Mouse (Mus musculus): ENCODE data around the gene Vcpkmt. TPM values are rescaled to one million over a fixed set of nuclear protein-coding genes. Genes with fewer than 3 reads are reported as not detected.

The Vcpkmt gene
- polyA plus RNA-seq, 1 experiment from 2014 or later, result 25.6 TPM

GRCm38 (mm10) chr12:69582216-69582612 lies 614 bp downstream of the Vcpkmt start:
- TF ChIP-seq EP300 (IDR thresholded peaks at IDR 0.05) (no peak), CTCF (IDR thresholded peaks at IDR 0.05) (no peak)
- peaks cover 14% of the 10 kb centered on the region; the same call in 1 of the 2 replicates for H3K36me3 ChIP-seq (ENCODE audit: insufficient read depth, low read length)
- peak overlapping the region; percentile 61 for H3K9ac ChIP-seq (replicated peaks; ENCODE audit: low read depth)
- ATAC-seq (no peak), DNase-seq (ENCODE audit: low spot score) (no peak)
- no peaks in the 10 kb centered on the region for H3K9me3 ChIP-seq (ENCODE audit: low read length)
- H3K4me1 ChIP-seq (ENCODE audit: insufficient read depth, low read depth, low read length), result no peaks in the 10 kb centered on the region
- 16% methylated on average over 9 of the region's 9 CpGs for WGBS
- no peak overlapping the region for H3K27ac ChIP-seq (ENCODE audit: low read length)
- H3K4me2 ChIP-seq (replicated peaks; ENCODE audit: low read depth, low read length), result peak overlapping the region; percentile 88
- H3K27me3 ChIP-seq (replicated peaks; ENCODE audit: insufficient read depth, low read length), result no peaks in the 10 kb centered on the region
- peak overlapping the region; percentile 78 for H3K4me3 ChIP-seq (ENCODE audit: low read depth, low read length)

- Histone ChIP-seq H3K4me2 (replicated peaks; ENCODE audit: low read depth, low read length) (no peak overlapping the region), H3K27me3 (replicated peaks; ENCODE audit: insufficient read depth, low read length) (no peaks in the 10 kb centered on the region), H3K36me3 (ENCODE audit: insufficient read depth, low read length) (no peaks in the 10 kb centered on the region; the same call in 1 of the 2 replicates), H3K4me1 (ENCODE audit: insufficient read depth, low read depth, low read length) (no peaks in the 10 kb centered on the region), H3K4me3 (ENCODE audit: low read depth, low read length) (no peak overlapping the region), H3K27ac (ENCODE audit: low read length) (no peak overlapping the region), H3K9me3 (ENCODE audit: low read length) (no peaks in the 10 kb centered on the region), H3K9ac (replicated peaks; ENCODE audit: low read depth) (no peak overlapping the region)
- DNase-seq (ENCODE audit: low spot score), result no peak
- no peak for ATAC-seq
- no peak for TF ChIP-seq CTCF (IDR thresholded peaks at IDR 0.05)
- no peak for TF ChIP-seq EP300 (IDR thresholded peaks at IDR 0.05)
- WGBS, result 88% methylated on average over 5 of the region's 5 CpGs
Measured at GRCm38 (mm10) chr12:69579623-69580022, 3.2 kb downstream of the Vcpkmt start.

- Histone ChIP-seq H3K4me2 (replicated peaks; ENCODE audit: low read depth, low read length) (no peak overlapping the region), H3K4me3 (ENCODE audit: low read depth, low read length) (no peak overlapping the region), H3K27ac (ENCODE audit: low read length) (peak overlapping the region; percentile 22; the same call in 1 of the 2 replicates), H3K9me3 (ENCODE audit: low read length) (no peaks in the 10 kb centered on the region), H3K36me3 (ENCODE audit: insufficient read depth, low read length) (no peaks in the 10 kb centered on the region; the same call in 1 of the 2 replicates), H3K27me3 (replicated peaks; ENCODE audit: insufficient read depth, low read length) (no peaks in the 10 kb centered on the region), H3K4me1 (ENCODE audit: insufficient read depth, low read depth, low read length) (peaks cover 5% of the 10 kb centered on the region), H3K9ac (replicated peaks; ENCODE audit: low read depth) (no peak overlapping the region)
- 75% methylated on average over 9 of the region's 9 CpGs for WGBS
- ATAC-seq (peak; percentile 44), DNase-seq (ENCODE audit: low spot score) (peak; percentile 20)
- TF ChIP-seq EP300 (IDR thresholded peaks at IDR 0.05) (no peak), CTCF (IDR thresholded peaks at IDR 0.05) (no peak)
Measured at GRCm38 (mm10) chr12:69576120-69576627, 6.7 kb downstream of the Vcpkmt start.

- Histone ChIP-seq H3K27ac (ENCODE audit: low read length) (peak overlapping the region; percentile 79), H3K4me3 (ENCODE audit: low read depth, low read length) (peak overlapping the region; percentile 31), H3K4me1 (ENCODE audit: insufficient read depth, low read depth, low read length) (peaks cover 5% of the 10 kb centered on the region), H3K4me2 (replicated peaks; ENCODE audit: low read depth, low read length) (peak overlapping the region; percentile 44), H3K27me3 (replicated peaks; ENCODE audit: insufficient read depth, low read length) (no peaks in the 10 kb centered on the region), H3K9ac (replicated peaks; ENCODE audit: low read depth) (no peak overlapping the region), H3K36me3 (ENCODE audit: insufficient read depth, low read length) (no peaks in the 10 kb centered on the region; the same call in 1 of the 2 replicates), H3K9me3 (ENCODE audit: low read length) (no peaks in the 10 kb centered on the region)
- DNase-seq (ENCODE audit: low spot score) (peak; percentile 92), ATAC-seq (peak; percentile 64)
- 16% methylated on average over 17 of the region's 17 CpGs for WGBS
- TF ChIP-seq CTCF (IDR thresholded peaks at IDR 0.05) (peak; percentile 83), EP300 (IDR thresholded peaks at IDR 0.05) (0 out of 2 replicates have a peak, but pooled peaks have one; percentile 44)
Measured at GRCm38 (mm10) chr12:69573916-69574881, 8.6 kb downstream of the Vcpkmt start.

- no peaks in the 10 kb centered on the region for H3K27me3 ChIP-seq (replicated peaks; ENCODE audit: insufficient read depth, low read length)
- H3K4me3 ChIP-seq (ENCODE audit: low read depth, low read length), result no peak overlapping the region
- H3K4me2 ChIP-seq (replicated peaks; ENCODE audit: low read depth, low read length), result no peak overlapping the region
- no peak for TF ChIP-seq CTCF (IDR thresholded peaks at IDR 0.05)
- no peak for TF ChIP-seq EP300 (IDR thresholded peaks at IDR 0.05)
- no peaks in the 10 kb centered on the region; the same call in 1 of the 2 replicates for H3K36me3 ChIP-seq (ENCODE audit: insufficient read depth, low read length)
- WGBS, result 74% methylated on average over 8 of the region's 8 CpGs
- 0 out of 2 replicates have a peak overlapping the region, but pooled peaks have one; percentile 79 for H3K27ac ChIP-seq (ENCODE audit: low read length)
- peaks cover 5% of the 10 kb centered on the region for H3K4me1 ChIP-seq (ENCODE audit: insufficient read depth, low read depth, low read length)
- H3K9me3 ChIP-seq (ENCODE audit: low read length), result no peaks in the 10 kb centered on the region
- peak; percentile 39 for DNase-seq (ENCODE audit: low spot score)
- H3K9ac ChIP-seq (replicated peaks; ENCODE audit: low read depth), result no peak overlapping the region
- peak; percentile 14; the same call in 1 of the 2 replicates for ATAC-seq
Measured at GRCm38 (mm10) chr12:69573271-69573670, 9.6 kb downstream of the Vcpkmt start.

DNA sequence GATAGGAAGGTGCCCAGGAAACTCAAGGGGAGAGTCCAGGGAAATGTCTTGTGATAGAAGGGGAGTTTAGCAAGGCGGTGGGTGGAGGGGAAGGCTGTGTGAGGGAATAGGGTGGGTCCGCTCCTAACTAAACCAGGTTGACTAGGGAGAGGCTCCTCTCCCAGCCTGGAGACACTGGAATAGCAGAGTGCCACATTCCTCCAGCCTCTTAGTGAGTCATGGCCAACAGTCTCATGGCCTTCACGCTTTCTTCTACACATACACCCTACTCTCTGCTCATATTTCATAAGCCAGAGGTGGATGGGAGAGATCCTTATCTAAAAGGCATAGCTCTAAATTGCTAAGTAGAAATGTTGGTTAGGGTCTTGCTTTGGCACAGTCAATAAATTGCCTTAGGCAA lies 12.9 kb downstream of the Vcpkmt start:
- no peak overlapping the region for H3K4me2 ChIP-seq (replicated peaks; ENCODE audit: low read depth, low read length)
- no peaks in the 10 kb centered on the region for H3K9me3 ChIP-seq (ENCODE audit: low read length)
- peaks cover 5% of the 10 kb centered on the region for H3K4me1 ChIP-seq (ENCODE audit: insufficient read depth, low read depth, low read length)
- H3K27me3 ChIP-seq (replicated peaks; ENCODE audit: insufficient read depth, low read length), result no peaks in the 10 kb centered on the region
- H3K27ac ChIP-seq (ENCODE audit: low read length), result no peak overlapping the region
- WGBS, result 80% methylated on average over 3 of the region's 3 CpGs
- H3K36me3 ChIP-seq (ENCODE audit: insufficient read depth, low read length), result no peaks in the 10 kb centered on the region
- ATAC-seq (no peak), DNase-seq (ENCODE audit: low spot score) (no peak)
- no peak overlapping the region for H3K9ac ChIP-seq (replicated peaks; ENCODE audit: low read depth)
- H3K4me3 ChIP-seq (ENCODE audit: low read depth, low read length), result no peak overlapping the region
- TF ChIP-seq CTCF (IDR thresholded peaks at IDR 0.05), result no peak
- no peak for TF ChIP-seq EP300 (IDR thresholded peaks at IDR 0.05)

Measured in lung, postnatal 0 days (tissue).